Mouse (Mus musculus): ENCODE measurements around the gene Rtl9.

The Rtl9 gene

DNA sequence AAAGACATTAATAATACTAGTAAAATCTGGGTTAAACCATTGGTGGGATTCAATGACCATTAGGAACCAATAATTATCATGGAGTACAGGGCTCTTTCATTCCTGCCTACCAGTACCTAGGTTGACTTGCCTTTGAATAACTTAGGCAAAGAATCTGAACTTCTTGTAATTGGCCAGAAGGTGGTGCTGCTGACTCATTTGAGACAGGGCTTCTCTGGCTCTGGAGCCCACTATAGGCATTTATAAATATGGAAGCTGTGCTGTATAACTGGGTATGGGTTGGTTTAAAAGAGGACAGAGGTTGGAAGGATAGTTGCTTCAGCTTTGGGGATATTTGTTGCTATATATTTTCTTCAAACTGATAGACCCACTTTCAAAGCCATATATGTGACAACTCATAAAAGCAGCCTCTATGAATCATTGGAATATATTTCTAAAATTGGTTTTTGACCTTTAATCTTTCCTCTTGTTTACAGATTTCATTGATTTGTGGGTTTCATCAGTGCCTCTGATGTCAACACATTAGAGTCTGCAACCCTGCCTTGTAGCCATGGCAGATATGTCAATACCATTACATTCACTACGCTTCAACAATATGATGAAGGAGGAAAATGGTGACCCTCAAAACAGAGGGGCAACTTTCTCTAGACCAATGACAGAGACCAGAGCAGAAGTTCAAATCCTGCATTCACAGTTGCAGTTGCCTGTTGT lies at the start of gene Rtl9:
Rtl9 (plus strand) TSS at position 551 of the 711 bp plus-strand sequence.
- in situ Hi-C loops (cut with MseI, MboI) = loop anchor here (10.0 kb wide), 1 partner anchor 346 kb away; no protein-coding TSS in a partner anchor

- in situ Hi-C loops (cut with MseI, MboI) = loop anchor here (5.0 kb wide), 1 partner anchor 229 kb away; no protein-coding TSS in a partner anchor
Measured at GRCm38 (mm10) chrX:143051478-143051877, 47.9 kb upstream of the Rtl9 start.

DNA sequence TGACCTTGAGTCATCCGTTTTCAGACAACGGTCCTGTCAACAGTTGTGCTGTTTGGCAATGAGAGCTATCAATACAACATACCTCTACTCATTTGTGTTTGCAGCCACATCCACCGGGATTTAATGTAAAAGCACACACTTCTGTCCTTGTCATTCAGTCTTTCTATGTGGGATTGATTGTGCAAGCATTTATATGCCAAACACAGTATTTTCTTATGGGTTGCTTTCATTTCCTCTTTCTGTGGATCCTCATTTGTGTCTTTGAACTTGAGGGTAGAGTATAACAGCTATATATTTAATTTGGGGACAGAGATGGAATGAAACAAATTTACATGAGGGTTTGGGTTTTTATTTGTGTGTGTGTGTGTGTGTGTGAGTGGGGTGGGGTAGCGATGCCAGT lies 47.5 kb upstream of the Rtl9 start:
- in situ Hi-C loops (cut with MseI, MboI) = loop anchor here (5.0 kb wide), 1 partner anchor 230 kb away; no protein-coding TSS in a partner anchor

DNA sequence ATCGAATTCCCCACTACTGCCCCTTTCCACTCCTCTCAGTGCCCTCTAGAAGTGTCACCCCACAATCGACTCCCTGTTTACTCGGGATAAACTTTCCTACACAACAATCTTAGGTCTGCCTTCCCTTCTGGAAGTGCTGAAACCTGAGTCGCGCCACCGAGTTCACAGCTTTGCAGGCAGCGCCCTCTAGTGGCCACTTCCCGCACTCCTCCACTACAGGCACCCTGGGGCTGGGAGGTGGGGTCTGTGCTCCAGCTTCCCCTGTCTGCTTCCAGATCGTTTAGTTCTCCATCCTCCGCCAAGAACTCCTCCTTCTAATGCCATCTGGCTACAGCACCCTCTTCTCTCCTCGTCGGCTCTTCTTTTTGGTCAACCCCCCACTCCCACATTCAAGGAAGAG lies 40.6 kb upstream of the Rtl9 start:
- in situ Hi-C loops (cut with MseI, MboI) = no loop called here

DNA sequence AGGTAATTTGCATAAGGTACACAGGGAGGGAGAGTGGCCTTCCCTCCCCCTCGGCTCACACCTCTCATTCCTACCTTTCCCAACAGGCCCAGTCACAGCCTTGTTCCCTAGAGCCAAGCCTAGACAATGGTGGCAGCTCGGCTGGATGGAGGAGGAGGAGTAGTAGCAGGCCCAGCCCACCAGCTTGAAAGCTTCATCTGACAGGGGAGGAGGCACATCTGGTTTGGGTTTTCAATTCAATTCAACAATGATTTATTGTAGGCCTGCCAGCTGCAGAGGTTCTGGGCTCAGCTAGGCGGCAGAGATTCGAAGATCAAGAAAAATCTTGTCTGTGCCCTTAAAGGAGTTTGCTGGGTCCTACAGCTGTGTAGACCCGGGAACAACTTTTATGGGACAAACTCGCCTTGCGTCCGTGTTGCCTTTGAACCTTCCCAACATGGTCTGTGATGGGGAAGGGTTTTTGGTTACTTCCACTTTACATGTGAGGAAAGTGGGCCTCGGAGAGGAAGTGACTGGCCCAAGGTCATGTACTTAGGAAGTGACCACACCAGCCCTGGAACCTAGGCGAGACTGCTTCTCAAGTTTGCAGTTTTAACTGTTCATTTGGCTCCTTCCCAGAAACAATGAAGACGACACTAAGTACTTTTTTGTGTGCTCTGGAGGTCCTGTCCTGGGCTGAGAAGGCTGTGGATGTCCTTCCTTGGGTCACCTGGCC lies 36.6 kb upstream of the Rtl9 start:
- in situ Hi-C loops (cut with MseI, MboI) = no loop called here

- in situ Hi-C loops (cut with MseI, MboI) = no loop called here
Measured at GRCm38 (mm10) chrX:143063780-143064179, 35.6 kb upstream of the Rtl9 start.

GRCm38 (mm10) chrX:143064288-143064687 lies 35.1 kb upstream of the Rtl9 start:
- in situ Hi-C loops (cut with MseI, MboI) = no loop called here

DNA sequence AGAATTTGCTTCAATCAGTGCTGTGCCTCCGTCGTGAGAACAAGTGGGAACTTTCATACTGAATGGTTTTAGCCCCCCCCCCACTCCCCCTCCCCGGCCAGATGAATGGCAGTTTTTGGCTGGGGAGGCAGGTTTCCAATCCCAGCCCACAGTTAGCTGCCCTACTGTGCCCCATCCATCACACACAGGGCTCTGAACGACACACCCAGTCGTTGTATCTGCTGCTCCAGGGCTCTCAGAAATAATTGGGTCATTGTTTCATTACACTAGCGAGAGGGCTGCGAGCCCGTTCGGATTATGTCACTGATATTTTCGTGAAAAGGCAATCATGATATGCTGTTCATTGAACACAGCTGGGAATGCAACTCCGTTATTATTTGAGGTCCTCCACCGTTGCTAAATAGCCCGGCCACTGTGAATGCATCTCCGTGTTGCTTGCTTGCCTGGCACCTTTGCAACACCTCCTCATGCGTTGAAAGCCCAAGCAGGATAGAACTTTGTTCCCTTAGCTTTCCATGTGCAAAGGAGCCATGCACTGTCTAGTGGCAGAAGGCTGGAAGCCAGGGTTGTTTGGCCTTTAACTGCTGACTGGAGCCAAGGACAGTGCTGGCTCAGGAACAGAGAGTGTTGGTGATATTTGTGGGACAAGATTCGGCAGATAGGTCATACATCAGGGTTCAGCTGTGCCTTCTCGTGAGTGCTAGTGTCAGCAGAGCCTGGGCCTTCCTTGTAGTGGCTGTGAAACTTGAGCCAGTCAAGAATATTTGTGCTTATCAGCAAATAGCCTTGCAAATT lies 32.9 kb upstream of the Rtl9 start:
- in situ Hi-C loops (cut with MseI, MboI) = no loop called here

- in situ Hi-C loops (cut with MseI, MboI) = no loop called here
Measured at GRCm38 (mm10) chrX:143067115-143067514, 32.3 kb upstream of the Rtl9 start.

- in situ Hi-C loops (cut with MseI, MboI) = no loop called here
Measured at GRCm38 (mm10) chrX:143067576-143067975, 31.8 kb upstream of the Rtl9 start.

DNA sequence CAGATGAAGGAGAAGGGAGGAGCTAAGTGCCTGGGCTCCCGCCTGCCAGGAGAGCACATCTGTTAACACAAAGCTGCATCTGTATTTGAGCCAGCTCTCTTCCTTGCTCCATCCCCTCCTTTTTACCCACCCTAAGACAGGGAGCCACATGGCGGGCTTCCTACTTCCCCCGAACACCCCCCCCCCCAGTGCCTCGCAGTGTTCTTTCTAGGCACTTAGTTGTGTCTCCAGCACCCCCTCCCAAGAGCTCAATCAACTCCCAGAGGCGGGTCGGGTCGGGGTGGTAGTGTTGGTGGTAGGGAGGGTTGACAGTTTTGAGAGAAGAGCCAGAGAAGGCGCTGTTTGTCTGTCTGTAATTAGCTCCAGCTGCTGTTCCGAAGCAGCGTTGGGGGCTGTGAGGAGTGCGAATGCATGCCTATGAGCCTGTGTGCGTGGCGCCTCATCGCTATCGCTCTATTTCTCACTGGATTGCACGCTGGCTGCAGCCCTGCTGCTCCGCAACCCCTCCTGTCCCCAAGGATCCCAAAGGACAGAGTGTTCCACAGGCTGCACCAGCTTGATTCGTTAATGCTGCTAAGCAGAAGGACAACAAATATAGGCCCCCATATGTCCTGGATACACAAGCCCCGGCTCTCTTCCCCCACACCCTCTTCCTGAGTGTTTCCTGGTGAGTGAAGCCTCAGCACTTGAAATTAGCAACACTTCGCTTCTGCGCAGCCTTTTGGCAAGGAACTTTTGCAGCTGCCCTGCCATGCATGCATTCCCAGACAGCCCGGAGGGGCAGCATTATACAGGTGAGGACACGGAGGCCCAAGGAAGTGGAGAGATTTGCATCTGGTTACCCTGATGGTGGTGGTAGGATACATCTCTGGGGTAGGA lies 18.7 kb upstream of the Rtl9 start:
- in situ Hi-C loops (cut with MseI, MboI) = no loop called here

DNA sequence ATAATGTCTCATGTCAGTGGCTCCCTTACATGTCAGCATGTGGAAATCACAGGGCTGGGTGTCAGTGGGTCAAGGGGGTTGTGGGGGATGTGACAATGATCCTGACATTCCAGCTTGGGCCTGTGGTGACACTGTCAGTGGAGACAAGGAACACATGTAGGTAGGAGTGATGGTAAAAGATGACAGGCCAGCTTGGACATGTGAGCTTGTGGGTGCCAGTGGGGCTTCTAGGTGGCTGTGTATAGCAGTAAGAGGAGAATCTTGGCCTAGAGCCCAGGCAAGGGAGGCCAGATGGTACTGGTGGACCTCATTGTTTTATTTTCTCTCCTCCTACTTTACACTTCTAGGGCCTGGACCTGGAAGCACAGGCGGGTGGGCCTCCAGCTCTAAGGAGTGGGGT lies 16.7 kb upstream of the Rtl9 start:
- in situ Hi-C loops (cut with MseI, MboI) = no loop called here

GRCm38 (mm10) chrX:143088225-143088624 lies 11.2 kb upstream of the Rtl9 start:
- in situ Hi-C loops (cut with MseI, MboI) = no loop called here

GRCm38 (mm10) chrX:143090904-143091588 lies 8.3 kb upstream of the Rtl9 start:
- in situ Hi-C loops (cut with MseI, MboI) = loop anchor here (10.0 kb wide), 1 partner anchor 354 kb away; no protein-coding TSS in a partner anchor

- in situ Hi-C loops (cut with MseI, MboI) = loop anchor here (10.0 kb wide), 1 partner anchor 347 kb away; no protein-coding TSS in a partner anchor
Measured at GRCm38 (mm10) chrX:143097551-143097950, 1.8 kb upstream of the Rtl9 start.

DNA sequence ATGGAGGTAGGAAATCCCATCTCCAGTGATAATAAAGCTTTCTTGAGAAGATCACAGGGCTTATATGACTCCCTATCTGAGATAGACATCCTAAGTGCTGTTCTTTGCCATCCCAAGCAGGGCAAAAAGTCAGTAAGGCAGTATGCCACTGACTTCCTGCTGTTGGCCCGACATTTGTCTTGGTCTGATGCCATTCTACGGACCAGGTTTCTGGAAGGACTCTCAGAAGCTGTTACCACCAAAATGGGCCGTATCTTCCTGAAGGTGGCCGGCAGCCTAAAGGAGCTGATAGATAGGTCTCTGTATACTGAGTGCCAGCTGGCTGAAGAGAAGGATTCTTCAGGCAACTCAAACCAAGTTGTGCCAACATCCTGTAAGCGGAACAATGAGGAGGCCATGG lies 3.8 kb downstream of the Rtl9 start:
- in situ Hi-C loops (cut with MseI, MboI) = no loop called here

DNA sequence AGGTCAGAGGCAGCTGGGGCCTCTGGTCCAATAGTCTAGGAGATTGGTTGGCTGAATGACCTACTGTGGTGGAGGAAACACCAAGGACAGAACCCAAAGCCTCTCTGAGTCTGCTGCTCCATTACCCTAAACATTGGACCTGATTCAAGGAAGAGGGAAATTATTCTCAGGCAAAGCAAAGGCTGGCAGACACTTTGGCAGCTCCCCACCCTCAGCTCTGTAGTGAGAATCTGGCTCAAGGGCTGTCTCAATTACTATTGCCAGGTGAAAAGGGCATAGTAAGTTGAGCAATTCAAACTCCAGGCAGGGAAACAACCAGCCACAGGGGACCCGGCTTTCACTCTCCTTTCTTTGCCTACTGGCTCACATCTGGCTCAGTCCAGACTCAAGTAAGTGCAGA lies 6.5 kb downstream of the Rtl9 start:
- in situ Hi-C loops (cut with MseI, MboI) = no loop called here

GRCm38 (mm10) chrX:143112546-143112945 lies 13.2 kb downstream of the Rtl9 start:
- in situ Hi-C loops (cut with MseI, MboI) = no loop called here

All from mouse trophoblast stem cell (cell line).